Mouse (Mus musculus) MEL (cell line): ENCODE data around the gene Cachd1.

Experiments
- CHD1 ChIP-seq: IDR thresholded peaks from 2 replicates; pipeline ENCODE4 v1.6.1; 2012; ENCODE audit warnings: low read depth, mild to moderate bottlenecking, inconsistent platforms, low read length, improper control_type of control experiment
- CTCF ChIP-seq, 3 experiments: IDR thresholded peaks in 2 of 3; conservative IDR thresholded peaks in 1 of 3; 2 replicates each; pipeline ENCODE4 v1.5.1; 2011 to 2012; ENCODE audit warnings: low read length in 3 of 3, low read depth in 2 of 3, mild to moderate bottlenecking in 2 of 3, improper control_type of control experiment in 1 of 3, inconsistent platforms in 1 of 3, mixed read lengths in 1 of 3, moderate library complexity in 1 of 3; ENCODE audit not compliant: control insufficient read depth in 1 of 3, insufficient read depth in 1 of 3, poor library complexity in 1 of 3, severe bottlenecking in 1 of 3
- EP300 ChIP-seq, 2 experiments: IDR thresholded peaks; 2 replicates each; pipeline ENCODE4 v1.6.1; 2011; ENCODE audit warnings: improper control_type of control experiment in 2 of 2, low read length in 2 of 2, low read depth in 1 of 2, mild to moderate bottlenecking in 1 of 2
- HCFC1 ChIP-seq: IDR thresholded peaks from 2 replicates; pipeline ENCODE4 v1.6.1; 2012; ENCODE audit warnings: low read depth, mild to moderate bottlenecking, inconsistent platforms, low read length, improper control_type of control experiment, moderate library complexity
- JUND ChIP-seq: IDR thresholded peaks from 2 replicates; pipeline ENCODE4 v1.6.1; 2011; ENCODE audit warnings: low read depth, mild to moderate bottlenecking, improper control_type of control experiment, low read length
- MAX ChIP-seq: IDR thresholded peaks from 2 replicates; pipeline ENCODE4 v1.6.1; 2011; ENCODE audit warnings: low read length, improper control_type of control experiment
- MEF2A ChIP-seq: IDR thresholded peaks from 2 replicates; pipeline ENCODE4 v1.6.1; 2014; ENCODE audit warnings: low read depth, mild to moderate bottlenecking, inconsistent platforms, low read length, improper control_type of control experiment; ENCODE audit not compliant: poor library complexity, insufficient replicate concordance, severe bottlenecking; ENCODE audit errors: extremely low read depth
- POLR2A ChIP-seq, 2 experiments: IDR thresholded peaks; 2 replicates each; pipeline ENCODE4 v1.6.1; 2011 to 2012; ENCODE audit warnings: low read length in 2 of 2, mild to moderate bottlenecking in 2 of 2, control low read depth in 1 of 2, improper control_type of control experiment in 1 of 2, low read depth in 1 of 2, moderate library complexity in 1 of 2; ENCODE audit not compliant: control insufficient read depth in 1 of 2, insufficient read depth in 1 of 2, poor library complexity in 1 of 2
- SIN3A ChIP-seq: IDR thresholded peaks from 2 replicates; pipeline ENCODE4 v1.6.1; 2012; ENCODE audit warnings: low read length, improper control_type of control experiment, inconsistent platforms
- USF1 ChIP-seq: IDR thresholded peaks from 2 replicates; pipeline ENCODE4 v1.6.1; 2014; ENCODE audit warnings: low read depth, mild to moderate bottlenecking, inconsistent platforms, low read length, improper control_type of control experiment, moderate library complexity
- ZNF384 ChIP-seq: IDR thresholded peaks from 2 replicates; pipeline ENCODE4 v1.6.1; 2012; ENCODE audit warnings: low read depth, mild to moderate bottlenecking, inconsistent platforms, low read length, improper control_type of control experiment

DNA sequence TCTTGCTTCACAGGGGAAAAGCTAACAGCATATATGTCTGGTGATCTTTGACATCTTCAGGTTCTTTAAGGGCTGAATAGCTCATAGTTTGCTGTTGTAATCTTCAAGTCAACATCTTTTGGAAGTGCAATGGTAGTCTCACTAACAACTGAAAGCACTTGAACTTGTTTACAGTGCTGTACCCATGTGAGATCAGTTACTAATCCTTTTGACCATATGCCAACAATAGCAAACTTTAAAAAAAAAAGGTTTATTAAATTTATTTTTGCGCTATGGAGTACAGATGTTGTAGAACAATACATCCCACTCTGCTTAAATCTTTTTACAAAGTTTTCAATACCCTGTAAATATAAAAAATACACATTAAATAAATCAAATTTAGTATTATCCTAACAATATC, 186.9 kb downstream of the Cachd1 start:
- TF ChIP-seq CTCF (IDR thresholded peaks at IDR 0.05 in 2 of 3, conservative IDR thresholded peaks at IDR 0.05 in 1 of 3; ENCODE audit: control insufficient read depth in 1 of 3, insufficient read depth in 1 of 3, low read depth in 2 of 3, low read length in 3 of 3, poor library complexity in 1 of 3, severe bottlenecking in 1 of 3) = no peak
- TF ChIP-seq POLR2A (IDR thresholded peaks at IDR 0.05; ENCODE audit: control insufficient read depth in 1 of 2, insufficient read depth in 1 of 2, low read depth in 1 of 2, low read length in 2 of 2, poor library complexity in 1 of 2) = no peak
- TF ChIP-seq MEF2A = no peak
- no peak for TF ChIP-seq USF1
- no peak for TF ChIP-seq MAX
- TF ChIP-seq HCFC1 = no peak
- TF ChIP-seq JUND = no peak
- no peak for TF ChIP-seq EP300 (IDR thresholded peaks at IDR 0.05; ENCODE audit: low read depth in 1 of 2, low read length in 2 of 2)
- TF ChIP-seq ZNF384 = no peak
- TF ChIP-seq SIN3A = no peak
- TF ChIP-seq CHD1 = no peak
